Mouse (Mus musculus): ENCODE measurements around the gene Cntn5.

DNA sequence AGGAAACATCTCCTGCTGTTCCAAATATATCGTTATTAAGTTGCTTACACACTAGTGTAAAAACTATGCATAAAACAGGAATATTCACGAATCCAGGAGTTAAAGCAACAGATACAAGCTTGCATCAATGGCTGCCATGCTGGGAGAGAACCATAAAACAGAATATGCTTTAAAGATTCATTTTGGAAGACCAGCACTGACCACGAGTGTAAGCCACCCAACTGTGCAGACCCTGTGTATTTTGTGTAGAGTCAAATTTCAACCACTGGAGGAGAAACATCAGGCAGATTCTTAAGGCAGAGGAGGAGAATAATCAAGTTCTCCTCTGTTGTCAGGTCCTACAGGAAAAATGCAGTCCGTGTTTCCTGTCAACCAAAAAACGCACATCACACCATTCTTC, 535.6 kb downstream of the Cntn5 start:
- TF ChIP-seq CTCF (IDR thresholded peaks at IDR 0.05; ENCODE audit: borderline replicate concordance, insufficient read depth, low read length) (no peak), POLR2A (IDR thresholded peaks at IDR 0.05; ENCODE audit: low read depth, low read length) (no peak)
